Mouse (Mus musculus) kidney, postnatal 0 days (tissue): ENCODE measurements at regions not wholly inside any gene's neighbourhood (a gene's known extent, or its start where the extent isn't known, plus 50 kb on each side); places are given as distances from the start of the nearest gene placed in this dataset.
A peak's percentile ranks its signal among the peaks of the same experiment; 100 is the strongest.

Experiments
- ATAC-seq: fragments of 200-750 bp; cut with Nextera tagmentation; replicated peaks from 2 replicates; pipeline ENCODE4 v1.8.0; 2017; ENCODE audit warnings: low read depth, moderate number of reproducible peaks, moderate TSS enrichment, moderate library complexity; ENCODE audit not compliant: low FRiP score
- DNase-seq: peaks from one replicate; pipeline ENCODE4 v3.0.0-alpha.2; 2016; ENCODE audit warnings: low spot score
- H3K27ac ChIP-seq: fragments of 300-500 bp; sonication (generic); 2 replicates; pipeline ENCODE4 v1.5.1; 2014; ENCODE audit warnings: mild to moderate bottlenecking
- H3K27me3 ChIP-seq: fragments of 300-500 bp; sonication (generic); 2 replicates; pipeline ENCODE4 v1.6.1; 2014; ENCODE audit warnings: low read length, mixed read lengths; ENCODE audit not compliant: insufficient read depth
- H3K36me3 ChIP-seq: fragments of 300-500 bp; sonication (generic); 2 replicates; pipeline ENCODE4 v1.6.1; 2014; ENCODE audit warnings: low read length, mixed read lengths; ENCODE audit not compliant: insufficient read depth
- H3K4me1 ChIP-seq: fragments of 300-500 bp; sonication (generic); replicated peaks from 2 replicates; pipeline ENCODE4 v1.6.1; 2014; ENCODE audit warnings: antibody characterized with exemption, low read length, mixed read lengths; ENCODE audit not compliant: insufficient read depth
- H3K4me2 ChIP-seq: fragments of 300-500 bp; sonication (generic); 2 replicates; pipeline ENCODE4 v1.6.1; 2014; ENCODE audit warnings: mild to moderate bottlenecking, low read length, moderate library complexity, mixed read lengths
- H3K4me3 ChIP-seq: fragments of 300-500 bp; sonication (generic); replicated peaks from 2 replicates; pipeline ENCODE4 v1.5.1; 2014; ENCODE audit warnings: low read depth, low read length
- H3K9ac ChIP-seq: fragments of 300-500 bp; sonication (generic); 2 replicates; pipeline ENCODE4 v1.6.1; 2014; ENCODE audit warnings: low read depth, low read length
- H3K9me3 ChIP-seq: fragments of 300-500 bp; sonication (generic); replicated peaks from 2 replicates; pipeline ENCODE4 v1.6.1; 2016; ENCODE audit warnings: low read length, inconsistent platforms, mixed read lengths
- CTCF ChIP-seq: IDR thresholded peaks from 2 replicates; pipeline ENCODE4 v1.5.1; 2016; ENCODE audit warnings: antibody characterized with exemption, low read depth, mild to moderate bottlenecking, moderate library complexity
- WGBS: fragments of 180-500 bp; shearing (Covaris S2); extraction: QIAGEN DNeasy Blood & Tissue Kit; methylation state at CpG from one replicate; pipeline ENCODE4 v1.1.7; 2014; 5-methylcytosine and 5-hydroxymethylcytosine counted together

DNA sequence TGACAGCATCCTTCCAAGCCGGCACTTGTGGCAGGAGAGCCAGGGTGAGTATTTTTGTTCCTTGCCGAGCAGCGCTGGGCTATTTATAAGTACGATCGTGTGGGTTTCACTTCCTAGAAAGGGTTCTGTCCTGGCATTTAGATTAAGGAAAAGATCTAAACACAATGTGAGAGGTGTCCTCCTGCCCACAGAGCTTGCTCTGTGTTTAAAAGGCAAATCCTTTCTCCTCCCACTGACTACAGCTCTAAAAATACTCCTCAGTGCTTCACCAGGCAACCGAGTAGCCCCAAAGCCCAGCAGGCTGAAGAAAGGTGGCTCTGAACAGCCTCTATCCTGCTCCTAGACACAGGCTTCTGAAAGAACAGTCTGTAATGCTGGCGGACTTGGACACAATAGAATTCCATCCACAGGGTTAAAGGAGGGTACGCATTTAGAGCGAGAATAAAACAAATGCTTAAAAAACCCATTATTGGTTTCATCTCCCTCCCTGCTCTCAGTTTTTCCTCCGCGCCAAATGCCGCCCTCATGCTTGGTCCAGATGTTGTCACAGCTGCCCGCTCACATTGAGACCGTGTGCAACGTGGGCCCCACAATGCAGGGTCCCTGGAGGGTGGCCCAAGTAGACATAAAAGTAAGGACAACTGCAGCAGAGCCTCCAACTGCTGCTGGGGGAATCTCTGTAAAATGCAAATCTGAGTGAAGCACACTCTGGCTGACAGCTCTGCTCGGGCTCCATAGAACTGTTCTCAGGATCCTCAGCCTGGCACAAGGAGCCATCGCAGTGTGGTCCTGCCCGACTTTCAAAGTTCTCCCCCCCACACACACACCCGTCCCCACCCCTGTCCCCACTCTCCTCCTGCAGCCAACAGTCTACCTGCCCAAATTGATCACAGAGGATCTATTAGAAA is 397.8 kb upstream of the Mgmt start:
- WGBS, result 40% methylated on average over 19 of the region's 19 CpGs
- Histone ChIP-seq H3K36me3 (no peaks in the 10 kb centered on the region), H3K27ac (no peak overlapping the region), H3K4me2 (peak overlapping the region; percentile 35), H3K27me3 (peaks cover 12% of the 10 kb centered on the region; the same call in 1 of the 2 replicates), H3K9ac (no peak overlapping the region; the same call in 1 of the 2 replicates), H3K4me3 (no peak overlapping the region), H3K9me3 (no peaks in the 10 kb centered on the region), H3K4me1 (0 out of 2 replicates have a peak, but pooled peaks cover 5% of the 10 kb centered on the region)
- no peak for TF ChIP-seq CTCF
- DNase-seq, result no peak
- ATAC-seq, result no peak

- no peak for TF ChIP-seq CTCF
- WGBS, result 95% methylated on average over 4 of the region's 4 CpGs
- DNase-seq, result no peak
- H3K36me3 ChIP-seq, result no peaks in the 10 kb centered on the region
- H3K4me2 ChIP-seq, result no peak overlapping the region
- H3K9ac ChIP-seq, result no peak overlapping the region
- ATAC-seq, result no peak
- H3K27ac ChIP-seq, result no peak overlapping the region
- H3K4me3 ChIP-seq, result no peak overlapping the region
- H3K9me3 ChIP-seq, result no peaks in the 10 kb centered on the region
- H3K27me3 ChIP-seq, result peaks cover 3% of the 10 kb centered on the region; the same call in 1 of the 2 replicates
- H3K4me1 ChIP-seq, result peaks cover 21% of the 10 kb centered on the region; the same call in 1 of the 2 replicates
These were observed 394.4 kb upstream of the Mgmt start for GRCm38 (mm10) chr7:136500059-136500458.

GRCm38 (mm10) chr7:136501094-136501493 is 393.3 kb upstream of the Mgmt start:
- 87% methylated on average over 7 of the region's 7 CpGs for WGBS
- no peak for TF ChIP-seq CTCF
- H3K36me3 ChIP-seq, result no peaks in the 10 kb centered on the region
- peaks cover 3% of the 10 kb centered on the region; the same call in 1 of the 2 replicates for H3K27me3 ChIP-seq
- peaks cover 18% of the 10 kb centered on the region; the same call in 1 of the 2 replicates for H3K4me1 ChIP-seq
- DNase-seq (no peak), ATAC-seq (no peak)
- no peak overlapping the region for H3K4me3 ChIP-seq
- no peak overlapping the region for H3K4me2 ChIP-seq
- H3K9me3 ChIP-seq, result no peaks in the 10 kb centered on the region
- no peak overlapping the region for H3K9ac ChIP-seq
- no peak overlapping the region for H3K27ac ChIP-seq

DNA sequence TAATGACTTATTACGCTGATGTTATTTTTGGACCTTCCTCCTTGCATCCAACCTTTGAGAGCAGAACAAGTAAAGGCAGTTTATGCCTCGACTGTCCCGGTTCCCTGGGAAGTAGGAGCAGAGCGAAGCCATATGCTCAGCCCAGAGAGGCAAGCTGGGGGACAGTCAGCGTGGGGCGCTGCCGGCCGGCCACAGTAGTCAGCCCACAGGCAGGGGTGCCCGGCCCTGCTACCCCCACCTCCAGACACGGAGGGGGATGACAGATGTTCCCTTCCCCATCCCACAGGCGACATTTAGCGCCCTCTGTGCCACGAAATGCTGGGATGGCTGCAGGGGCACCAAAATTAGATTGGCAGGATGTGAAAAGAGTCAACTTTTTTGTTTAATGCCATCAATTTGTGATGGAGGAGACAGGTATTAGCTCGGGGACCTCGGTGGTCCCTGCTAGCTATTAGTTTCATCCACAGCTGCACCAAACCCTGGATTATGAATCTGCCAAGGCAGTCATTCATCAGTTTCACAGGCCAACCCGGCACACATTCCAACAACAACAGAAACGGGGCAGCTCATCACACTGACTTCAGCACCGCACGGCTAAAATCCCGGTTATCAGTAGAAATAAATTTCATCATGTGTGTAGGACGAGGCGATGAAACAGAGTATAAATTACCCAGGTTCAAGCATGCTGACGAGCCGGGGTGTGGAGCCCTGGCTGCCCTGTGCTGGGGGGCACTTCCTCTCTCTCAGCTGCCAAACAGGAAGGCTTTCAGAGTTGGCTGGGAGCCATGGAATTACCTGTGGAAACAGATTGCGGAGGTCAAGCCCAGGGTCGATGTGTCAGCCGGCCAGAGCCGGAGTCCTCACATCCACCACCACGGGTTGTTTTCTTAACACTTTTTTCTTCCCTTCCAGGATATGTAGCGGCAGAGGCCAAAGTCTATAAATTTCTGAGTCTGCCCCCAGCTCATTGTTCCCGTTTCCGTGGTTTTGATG is 392.3 kb upstream of the Mgmt start:
- H3K27me3 ChIP-seq, result peaks cover 3% of the 10 kb centered on the region; the same call in 1 of the 2 replicates
- ATAC-seq (peak; percentile 61; the same call in 1 of the 2 replicates), DNase-seq (peak; percentile 72)
- WGBS, result 15% methylated on average over 32 of the region's 32 CpGs
- H3K9me3 ChIP-seq, result no peaks in the 10 kb centered on the region
- peaks cover 16% of the 10 kb centered on the region; the same call in 1 of the 2 replicates for H3K4me1 ChIP-seq
- no peak for TF ChIP-seq CTCF
- H3K4me3 ChIP-seq, result 0 out of 2 replicates have a peak overlapping the region, but pooled peaks have one; percentile 4
- H3K36me3 ChIP-seq, result no peaks in the 10 kb centered on the region
- H3K4me2 ChIP-seq, result peak overlapping the region; percentile 41
- no peak overlapping the region for H3K27ac ChIP-seq
- no peak overlapping the region for H3K9ac ChIP-seq

DNA sequence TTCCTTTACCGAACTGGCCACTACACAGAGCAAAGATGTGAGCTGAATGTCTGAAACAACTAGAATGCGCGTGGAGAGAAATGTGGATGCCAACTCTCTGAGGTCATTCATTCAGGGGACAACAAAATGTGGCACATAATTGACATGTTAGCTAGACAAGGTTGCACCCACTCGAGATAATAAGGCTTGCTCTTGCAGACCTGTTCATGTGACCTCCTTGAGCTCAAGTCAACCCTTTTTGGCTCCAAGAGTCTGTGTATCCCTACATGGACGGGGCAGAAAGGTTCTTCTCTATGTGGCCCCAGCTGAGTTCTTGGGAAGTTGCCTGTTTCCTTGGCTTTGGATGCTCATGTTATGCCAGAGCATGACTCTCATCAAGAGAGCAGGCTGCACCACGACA is 383.0 kb upstream of the Mgmt start:
- ATAC-seq, result no peak
- H3K27me3 ChIP-seq, result no peaks in the 10 kb centered on the region
- H3K9me3 ChIP-seq, result no peaks in the 10 kb centered on the region
- no peak overlapping the region for H3K4me2 ChIP-seq
- H3K9ac ChIP-seq, result no peak overlapping the region
- TF ChIP-seq CTCF, result no peak
- H3K4me3 ChIP-seq, result no peak overlapping the region
- no peaks in the 10 kb centered on the region for H3K36me3 ChIP-seq
- 83% methylated on average over 6 of the region's 6 CpGs for WGBS
- DNase-seq, result no peak
- H3K4me1 ChIP-seq, result no peaks in the 10 kb centered on the region
- no peak overlapping the region for H3K27ac ChIP-seq

DNA sequence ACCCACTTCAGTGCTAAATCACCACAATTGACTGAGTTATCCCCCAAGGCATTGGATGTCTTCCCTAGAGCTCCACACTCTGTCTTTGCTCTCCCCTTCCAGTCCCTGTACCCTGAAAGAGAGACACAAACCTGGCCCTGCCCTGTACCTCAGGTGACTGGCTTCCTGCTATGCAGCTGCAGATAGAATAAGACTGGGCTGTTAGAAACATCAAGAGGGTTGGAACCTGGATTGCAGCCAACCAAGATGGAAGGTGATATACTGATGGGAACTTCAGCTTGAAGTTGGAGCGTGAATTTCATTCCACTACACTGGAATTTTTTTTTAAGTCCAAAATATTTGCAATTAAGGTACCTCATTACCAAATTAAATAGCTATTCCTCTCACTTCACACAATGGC is 379.0 kb upstream of the Mgmt start:
- H3K9ac ChIP-seq, result no peak overlapping the region
- H3K27me3 ChIP-seq, result no peaks in the 10 kb centered on the region
- H3K4me3 ChIP-seq, result no peak overlapping the region
- no peaks in the 10 kb centered on the region for H3K4me1 ChIP-seq
- no peaks in the 10 kb centered on the region for H3K9me3 ChIP-seq
- no peak for DNase-seq
- no peak for TF ChIP-seq CTCF
- no peaks in the 10 kb centered on the region for H3K36me3 ChIP-seq
- H3K4me2 ChIP-seq, result no peak overlapping the region
- 55% methylated on average over 1 of the region's 1 CpGs for WGBS
- no peak overlapping the region for H3K27ac ChIP-seq
- ATAC-seq, result no peak
